Mouse (Mus musculus) olfactory bulb, adult 2 months (tissue): ENCODE results near the gene Gm11361. TPM values are rescaled to one million over a fixed set of nuclear protein-coding genes. Genes with fewer than 3 reads are reported as not detected.

Source experiments
- H3K27ac ChIP-seq: fragments of 200-500 bp; 2 replicates; pipeline ENCODE4 v1.5.1; 2012; ENCODE audit warnings: low read depth, low read length; ENCODE audit not compliant: insufficient read depth
- H3K4me1 ChIP-seq: fragments of 200-500 bp; 2 replicates; pipeline ENCODE4 v1.6.1; 2012; ENCODE audit warnings: low read length; ENCODE audit not compliant: control insufficient read depth, insufficient read depth
- H3K4me3 ChIP-seq: fragments of 200-500 bp; 2 replicates; pipeline ENCODE4 v1.5.1; 2012; ENCODE audit warnings: mild to moderate bottlenecking, low read depth, low read length, moderate library complexity; ENCODE audit not compliant: insufficient read depth
- CTCF ChIP-seq: fragments of 200-500 bp; IDR thresholded peaks from 2 replicates; pipeline ENCODE4 v1.5.1; 2012; ENCODE audit warnings: low read depth, mild to moderate bottlenecking, low read length, moderate library complexity; ENCODE audit not compliant: insufficient read depth
- POLR2A ChIP-seq: fragments of 200-500 bp; IDR thresholded peaks from 2 replicates; pipeline ENCODE4 v1.6.1; 2012; ENCODE audit warnings: mild to moderate bottlenecking, low read depth, low read length, moderate library complexity; ENCODE audit not compliant: insufficient read depth
- WGBS: fragments of 180-500 bp; shearing (Covaris S2); methylation state at CpG from one replicate; pipeline ENCODE4 v1.1.7; 2018; 5-methylcytosine and 5-hydroxymethylcytosine counted together
- polyA plus RNA-seq: library from polyadenylated mRNA; stranded (reverse); fragments of >200 nt; gene quantifications from 2 replicates; pipeline ENCODE4 v1.2.4, GENCODE M21; 2012; ENCODE audit warnings: low replicate concordance; ENCODE audit not compliant: missing spikeins, insufficient read depth, insufficient read length

Gene Gm11361
- not detected in 2 replicates for polyA plus RNA-seq

- H3K27ac ChIP-seq: no peak within 1 kb of the TSS
- TF ChIP-seq POLR2A (no peak), CTCF (no peak)
- WGBS: 98% methylated on average over 3 of the region's 3 CpGs
- H3K4me1 ChIP-seq: no peaks in the 10 kb centered on the region
- no peak within 1 kb of the TSS for H3K4me3 ChIP-seq
These were observed at the start of gene Gm11361 for GRCm38 (mm10) chr13:28257228-28257627. Gene Gm11361, plus strand, starts transcription at chr13:28257528.

DNA sequence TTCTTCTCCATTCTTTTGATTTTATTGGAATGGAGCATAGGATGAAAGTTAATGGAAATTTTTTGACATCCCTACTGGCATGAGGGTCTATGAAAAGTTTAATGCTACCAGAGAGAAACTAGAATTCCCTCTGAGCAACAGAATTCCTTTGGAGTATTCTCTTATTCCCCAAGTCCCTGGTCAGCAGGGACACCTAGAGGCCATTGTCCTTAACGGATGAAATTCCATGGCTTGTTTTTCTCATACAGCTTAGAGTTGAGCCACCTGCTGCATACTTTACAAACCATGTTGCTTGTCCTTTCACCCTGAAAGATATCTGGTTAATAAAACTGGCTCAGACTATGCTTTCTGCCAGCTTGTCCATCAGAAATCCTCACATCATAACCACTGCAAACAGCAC, 7.1 kb downstream of the Gm11361 start:
- H3K4me1 ChIP-seq: no peaks in the 10 kb centered on the region
- TF ChIP-seq POLR2A (no peak), CTCF (no peak)
- no peak overlapping the region for H3K27ac ChIP-seq
- WGBS: 47% methylated on average over 1 of the region's 1 CpGs
- H3K4me3 ChIP-seq: no peak overlapping the region

DNA sequence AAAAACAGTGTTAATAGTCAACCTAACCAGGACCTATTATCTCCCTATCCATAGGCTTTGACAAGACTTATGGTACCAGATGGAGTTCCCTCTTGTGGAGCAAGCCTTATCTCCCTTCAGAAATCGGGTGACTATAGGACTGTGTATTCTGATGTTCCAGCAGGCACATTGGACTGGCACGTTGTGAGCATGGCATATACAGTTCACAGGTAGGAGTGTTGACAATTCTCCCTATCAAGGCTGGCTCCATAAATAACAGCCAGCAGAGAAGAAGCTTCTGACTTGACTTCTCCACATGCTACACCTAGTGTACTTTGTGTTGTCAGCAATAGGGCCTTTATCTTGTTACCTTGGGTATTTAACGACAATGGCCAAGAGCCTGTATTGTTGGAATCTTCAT, 30.0 kb downstream of the Gm11361 start:
- Histone ChIP-seq H3K4me1 (no peaks in the 10 kb centered on the region), H3K27ac (no peak overlapping the region), H3K4me3 (no peak overlapping the region)
- WGBS: 96% methylated on average over 3 of the region's 3 CpGs
- TF ChIP-seq CTCF (no peak), POLR2A (no peak)

GRCm38 (mm10) chr13:28294272-28294671, 36.9 kb downstream of the Gm11361 start:
- Histone ChIP-seq H3K27ac (no peak overlapping the region), H3K4me3 (no peak overlapping the region), H3K4me1 (no peaks in the 10 kb centered on the region)
- TF ChIP-seq CTCF (no peak), POLR2A (no peak)
- 85% methylated on average over 4 of the region's 4 CpGs for whole genome bisulfite sequencing

DNA sequence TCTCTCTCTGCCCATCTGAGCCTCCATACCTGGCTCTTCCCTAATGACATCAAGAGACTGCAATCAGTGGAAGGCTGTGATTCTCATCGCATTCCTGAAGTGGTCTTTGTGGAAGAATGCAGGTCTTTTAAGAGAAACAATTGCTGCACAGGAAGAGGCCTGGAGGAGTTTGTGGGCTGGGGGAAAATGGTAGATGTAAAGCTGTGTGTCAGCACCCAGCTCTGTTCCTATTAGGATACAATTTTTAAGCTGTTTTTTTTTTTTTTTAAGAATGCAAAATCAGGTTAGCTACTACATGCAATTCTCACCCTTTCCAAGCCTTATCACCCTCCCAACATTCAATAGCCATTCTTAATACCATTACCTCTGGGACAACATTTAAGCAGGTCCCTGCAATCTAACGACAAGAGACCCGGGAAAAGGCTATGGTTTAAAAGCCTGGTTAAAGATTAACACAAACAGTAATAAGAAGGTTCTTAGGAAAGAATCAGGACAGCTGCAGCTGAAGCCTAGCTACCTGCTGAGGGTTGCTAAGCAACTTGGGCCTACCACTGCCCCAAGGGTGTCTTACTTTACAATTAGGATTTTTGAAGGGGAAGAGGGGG, 37.5 kb downstream of the Gm11361 start:
- WGBS: 20% methylated on average over 3 of the region's 3 CpGs
- TF ChIP-seq POLR2A: no peak
- TF ChIP-seq CTCF: no peak
- Histone ChIP-seq H3K4me3 (no peak overlapping the region), H3K4me1 (no peaks in the 10 kb centered on the region), H3K27ac (no peak overlapping the region)

- Histone ChIP-seq H3K4me1 (no peaks in the 10 kb centered on the region), H3K27ac (no peak overlapping the region), H3K4me3 (no peak overlapping the region)
- WGBS: 32% methylated on average over 5 of the region's 5 CpGs
- TF ChIP-seq CTCF (no peak), POLR2A (no peak)
These were observed 38.2 kb downstream of the Gm11361 start for GRCm38 (mm10) chr13:28295492-28295891.

DNA sequence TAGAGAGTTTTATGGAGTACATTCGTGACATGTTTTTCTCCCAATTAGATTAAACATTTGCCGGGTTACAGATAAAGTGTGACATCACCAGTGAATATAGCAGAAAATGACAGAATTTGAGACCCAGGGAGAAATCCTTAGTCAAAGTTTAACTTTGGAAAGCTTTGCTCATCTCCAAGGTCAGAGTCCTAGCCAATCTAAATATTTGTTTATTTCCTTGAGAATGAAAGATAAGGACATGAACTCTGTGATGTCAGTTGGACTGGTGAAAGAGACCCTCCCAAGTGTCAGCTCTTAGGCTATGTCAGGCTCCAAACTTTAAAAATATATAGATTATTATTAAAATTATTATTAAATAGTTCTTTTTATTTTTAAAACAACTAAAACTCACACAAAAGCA, 39.8 kb downstream of the Gm11361 start:
- 77% methylated on average over 2 of the region's 2 CpGs for WGBS
- no peaks in the 10 kb centered on the region for H3K4me1 ChIP-seq
- no peak overlapping the region for H3K4me3 ChIP-seq
- TF ChIP-seq POLR2A (no peak), CTCF (no peak)
- H3K27ac ChIP-seq: no peak overlapping the region

GRCm38 (mm10) chr13:28297577-28297976, 40.2 kb downstream of the Gm11361 start:
- no peak for TF ChIP-seq POLR2A
- no peak for TF ChIP-seq CTCF
- H3K27ac ChIP-seq: no peak overlapping the region
- WGBS: 39% methylated on average over 2 of the region's 2 CpGs
- H3K4me1 ChIP-seq: no peaks in the 10 kb centered on the region
- H3K4me3 ChIP-seq: no peak overlapping the region

Other genes starting within 250 kb of the Gm11361 start
- gene Prl4a1, start 241.3 kb upstream of the Gm11361 start, polyA plus RNA-seq: not detected in 2 replicates
- not detected in 2 replicates for gene Prl5a1, start 115.0 kb upstream of the Gm11361 start, polyA plus RNA-seq